Mouse (Mus musculus) liver, embryonic 12.5 days (tissue): ENCODE results near the gene Spon1. TPM values are rescaled to one million over a fixed set of nuclear protein-coding genes. Genes with fewer than 3 reads are reported as not detected.

Experiments used
- ATAC-seq: fragments of 200-750 bp; cut with Nextera tagmentation; 2 replicates; pipeline ENCODE4 v1.8.0; 2017; ENCODE audit warnings: moderate number of reproducible peaks, mild to moderate bottlenecking, moderate library complexity
- H3K27ac ChIP-seq: fragments of 300-500 bp; sonication (generic); 2 replicates; pipeline ENCODE4 v1.5.1; 2016; ENCODE audit warnings: mild to moderate bottlenecking
- H3K27me3 ChIP-seq: fragments of 300-500 bp; sonication (generic); replicated peaks from 2 replicates; pipeline ENCODE4 v1.6.1; 2016; ENCODE audit warnings: mild to moderate bottlenecking, moderate library complexity
- H3K36me3 ChIP-seq: fragments of 300-500 bp; sonication (generic); 2 replicates; pipeline ENCODE4 v1.6.1; 2016; ENCODE audit warnings: mild to moderate bottlenecking, moderate library complexity
- H3K4me1 ChIP-seq: fragments of 300-500 bp; sonication (generic); 2 replicates; pipeline ENCODE4 v1.6.1; 2016
- H3K4me2 ChIP-seq: fragments of 300-500 bp; sonication (generic); 2 replicates; pipeline ENCODE4 v1.6.1; 2016; ENCODE audit warnings: mild to moderate bottlenecking, moderate library complexity
- H3K4me3 ChIP-seq: fragments of 300-500 bp; sonication (generic); 2 replicates; pipeline ENCODE4 v1.5.1; 2016; ENCODE audit warnings: mild to moderate bottlenecking, moderate library complexity
- H3K9ac ChIP-seq: fragments of 300-500 bp; sonication (generic); 2 replicates; pipeline ENCODE4 v1.6.1; 2016; ENCODE audit warnings: mild to moderate bottlenecking, moderate library complexity
- H3K9me3 ChIP-seq: fragments of 300-500 bp; sonication (generic); replicated peaks from 2 replicates; pipeline ENCODE4 v1.6.1; 2016; ENCODE audit warnings: mild to moderate bottlenecking, moderate library complexity
- WGBS: fragments of 180-500 bp; shearing (Covaris S2); methylation state at CpG from one replicate; pipeline ENCODE4 v1.1.7; 2016; ENCODE audit not compliant: insufficient replicate concordance; 5-methylcytosine and 5-hydroxymethylcytosine counted together
- polyA plus RNA-seq: library from polyadenylated mRNA; unstranded; fragments of >200 nt; fragmentation: Nextera tagmentation; extraction: Ambion mirVana; gene quantifications from 2 replicates; pipeline ENCODE4 v1.2.1, GENCODE M21; 2016

The Spon1 gene
- polyA plus RNA-seq, 1 experiment from 2014 or later, result 1.8 TPM

DNA sequence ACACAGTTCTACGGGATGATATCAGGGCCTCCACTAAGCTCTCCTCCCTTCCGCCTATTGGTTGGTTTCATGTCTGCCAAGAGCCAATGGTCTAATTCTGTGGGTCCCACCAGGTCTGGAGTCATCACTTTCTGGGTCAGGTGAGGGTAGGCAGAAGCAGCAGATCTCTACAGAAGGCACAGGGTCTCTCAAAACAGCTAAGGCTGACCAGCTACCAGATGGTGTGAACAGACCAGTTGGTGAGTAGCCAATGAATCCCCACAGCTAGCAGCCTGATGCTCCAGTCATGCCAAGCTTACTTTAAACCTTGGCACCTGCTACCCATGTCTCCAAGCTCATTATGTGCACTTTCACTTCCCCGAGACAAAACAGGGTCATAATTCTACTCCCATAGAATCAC, 261.6 kb downstream of the Spon1 start:
- WGBS, result 73% methylated on average over 3 of the region's 3 CpGs
- H3K27ac ChIP-seq, result no peak overlapping the region
- no peaks in the 10 kb centered on the region for H3K4me1 ChIP-seq
- H3K4me3 ChIP-seq, result no peak overlapping the region
- no peaks in the 10 kb centered on the region for H3K27me3 ChIP-seq
- H3K9me3 ChIP-seq, result peaks cover 6% of the 10 kb centered on the region; the same call in 1 of the 2 replicates
- H3K9ac ChIP-seq, result no peak overlapping the region
- H3K36me3 ChIP-seq, result no peaks in the 10 kb centered on the region
- no peak for ATAC-seq
- H3K4me2 ChIP-seq, result no peak overlapping the region

DNA sequence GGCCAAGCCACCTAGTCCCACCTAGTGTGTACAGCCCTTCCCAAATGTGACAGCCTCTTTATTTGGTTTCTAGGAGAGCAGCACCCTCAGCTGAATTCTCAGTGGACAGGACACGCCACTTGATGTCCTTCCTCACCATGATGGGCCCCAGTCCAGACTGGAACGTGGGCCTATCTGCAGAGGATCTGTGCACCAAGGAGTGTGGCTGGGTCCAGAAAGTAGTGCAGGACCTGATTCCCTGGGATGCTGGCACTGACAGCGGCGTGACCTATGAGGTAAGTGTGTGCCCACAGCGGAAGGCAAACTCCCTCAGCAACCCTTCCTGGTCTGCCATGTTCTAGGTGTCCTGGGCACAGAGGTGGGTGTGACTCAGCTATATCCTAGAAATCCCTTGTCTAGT, 263.0 kb downstream of the Spon1 start:
- Histone ChIP-seq H3K4me1 (no peaks in the 10 kb centered on the region), H3K36me3 (no peaks in the 10 kb centered on the region), H3K27ac (no peak overlapping the region), H3K9me3 (peaks cover 6% of the 10 kb centered on the region; the same call in 1 of the 2 replicates), H3K9ac (no peak overlapping the region), H3K4me2 (no peak overlapping the region), H3K27me3 (no peaks in the 10 kb centered on the region), H3K4me3 (no peak overlapping the region)
- no peak for ATAC-seq
- WGBS, result 61% methylated on average over 5 of the region's 5 CpGs

DNA sequence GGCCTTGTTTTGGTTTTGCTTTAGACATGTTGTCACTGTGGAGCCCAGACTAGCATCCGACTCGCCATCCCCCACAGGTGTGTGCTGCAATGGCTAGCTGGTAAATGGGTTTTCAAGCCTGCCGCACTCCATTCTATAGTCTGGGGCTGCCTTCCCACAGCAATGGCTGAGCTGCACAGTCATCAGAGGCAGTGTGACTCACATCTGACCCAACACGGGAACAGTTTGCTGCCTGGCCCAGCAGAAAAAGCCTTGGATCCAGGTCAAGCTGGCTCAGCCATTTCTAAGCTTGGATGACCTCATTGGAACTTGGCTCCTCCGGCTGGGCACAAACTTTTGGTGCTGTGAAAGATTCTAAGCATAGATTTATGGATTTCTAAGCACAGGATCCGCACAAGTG, 263.8 kb downstream of the Spon1 start:
- no peak overlapping the region for H3K4me2 ChIP-seq
- peaks cover 5% of the 10 kb centered on the region; the same call in 1 of the 2 replicates for H3K9me3 ChIP-seq
- H3K27ac ChIP-seq, result no peak overlapping the region
- ATAC-seq, result no peak
- H3K4me3 ChIP-seq, result no peak overlapping the region
- H3K27me3 ChIP-seq, result no peaks in the 10 kb centered on the region
- H3K4me1 ChIP-seq, result no peaks in the 10 kb centered on the region
- WGBS, result 63% methylated on average over 6 of the region's 6 CpGs
- no peaks in the 10 kb centered on the region for H3K36me3 ChIP-seq
- no peak overlapping the region for H3K9ac ChIP-seq

DNA sequence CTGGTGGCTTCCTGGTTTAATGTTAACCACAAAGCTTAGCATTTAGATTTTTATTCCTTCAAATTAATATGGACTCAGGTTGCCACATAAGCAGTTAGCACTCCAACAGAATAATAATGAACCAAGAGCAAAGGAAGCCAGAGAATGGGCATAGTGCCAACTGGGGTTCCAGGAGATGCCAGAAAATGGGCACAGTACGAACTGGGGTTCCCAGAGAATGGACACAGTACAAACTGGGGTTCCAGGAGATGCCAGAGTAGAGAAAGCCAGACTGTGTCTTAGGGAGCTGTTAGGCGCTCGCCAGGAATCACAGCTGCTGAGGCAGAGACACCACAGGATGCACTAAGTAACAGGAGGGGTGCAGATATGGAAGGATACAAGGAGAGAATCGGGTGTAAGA, 271.4 kb downstream of the Spon1 start:
- Histone ChIP-seq H3K9me3 (no peaks in the 10 kb centered on the region), H3K4me1 (no peaks in the 10 kb centered on the region), H3K36me3 (peaks cover 14% of the 10 kb centered on the region; the same call in 1 of the 2 replicates), H3K9ac (no peak overlapping the region), H3K27me3 (no peaks in the 10 kb centered on the region), H3K4me3 (no peak overlapping the region), H3K27ac (no peak overlapping the region), H3K4me2 (no peak overlapping the region)
- WGBS, result 80% methylated on average over 4 of the region's 4 CpGs
- no peak for ATAC-seq

DNA sequence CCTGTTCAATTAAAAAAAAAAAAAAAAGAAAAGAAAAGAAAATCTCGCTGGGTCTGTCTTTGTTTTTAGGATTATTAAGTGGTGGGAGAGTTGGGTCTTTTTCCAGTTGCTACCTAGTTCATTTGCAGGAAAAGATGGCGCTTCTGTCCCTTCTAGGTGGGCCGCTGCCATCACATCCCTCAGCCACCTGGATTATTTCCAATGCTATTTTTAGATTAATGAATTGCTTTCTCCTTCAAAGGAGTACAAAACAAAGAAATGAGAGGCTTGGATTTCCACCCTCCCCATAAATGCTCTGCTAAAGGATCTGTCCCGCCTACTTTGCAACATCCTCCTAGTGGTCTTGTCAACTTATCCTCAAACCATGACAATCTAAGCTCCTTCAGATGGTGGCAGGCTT, 275.6 kb downstream of the Spon1 start:
- Histone ChIP-seq H3K9me3 (no peaks in the 10 kb centered on the region), H3K9ac (no peak overlapping the region), H3K27me3 (no peaks in the 10 kb centered on the region), H3K4me2 (no peak overlapping the region), H3K4me3 (no peak overlapping the region), H3K4me1 (peaks cover 17% of the 10 kb centered on the region), H3K27ac (no peak overlapping the region), H3K36me3 (peaks cover 14% of the 10 kb centered on the region; the same call in 1 of the 2 replicates)
- no peak for ATAC-seq
- 75% methylated on average over 4 of the region's 4 CpGs for WGBS

DNA sequence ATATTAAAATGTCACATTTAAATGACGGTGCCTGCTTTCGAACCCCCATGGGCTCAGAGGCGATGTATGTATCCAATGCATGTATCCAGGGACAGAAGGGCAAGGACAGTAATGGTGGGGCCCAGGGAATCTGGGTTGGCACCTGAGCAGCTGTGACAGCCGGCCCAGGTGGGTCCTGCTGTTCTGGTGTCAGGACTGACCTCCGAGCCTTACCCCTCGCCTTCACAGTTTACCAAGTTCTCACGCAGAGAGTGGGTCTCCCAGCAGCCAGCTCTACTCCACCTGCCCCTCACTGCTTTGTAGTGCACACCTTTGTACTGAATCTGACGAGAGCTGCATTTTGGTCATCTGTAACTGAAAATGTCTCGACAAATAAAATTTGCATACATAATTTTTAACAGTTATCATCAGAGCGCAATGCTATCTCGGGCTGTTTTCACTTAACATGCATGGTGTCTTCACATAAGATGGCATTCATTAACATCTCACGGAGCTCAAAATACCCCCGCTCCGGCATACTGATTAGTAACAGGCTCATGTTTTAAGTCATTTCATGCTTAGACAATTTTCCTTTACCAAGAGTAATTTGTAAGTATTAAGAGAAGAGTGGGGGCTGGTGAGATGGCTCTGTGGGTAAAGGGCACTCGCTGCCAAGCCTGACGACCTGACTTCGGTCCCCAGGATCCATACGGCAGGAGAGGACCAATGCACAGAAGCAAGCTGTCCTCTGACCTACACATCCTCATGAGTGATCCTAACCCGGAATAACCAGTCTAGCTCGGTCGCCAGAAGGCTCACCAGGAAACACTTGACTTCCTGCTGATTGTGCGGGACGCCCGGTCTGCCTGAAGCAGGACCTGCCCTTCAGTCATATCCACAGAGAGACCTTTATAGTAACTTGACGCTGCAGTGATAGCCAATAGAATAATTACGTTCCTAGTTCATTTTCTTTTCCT, 277.5 kb downstream of the Spon1 start:
- H3K4me2 ChIP-seq, result peak overlapping the region; percentile 38
- no peaks in the 10 kb centered on the region for H3K27me3 ChIP-seq
- H3K9ac ChIP-seq, result no peak overlapping the region
- no peaks in the 10 kb centered on the region for H3K9me3 ChIP-seq
- peaks cover 17% of the 10 kb centered on the region for H3K4me1 ChIP-seq
- 54% methylated on average over 26 of the region's 26 CpGs for WGBS
- no peak; the same call in 1 of the 2 replicates for ATAC-seq
- H3K4me3 ChIP-seq, result no peak overlapping the region
- H3K36me3 ChIP-seq, result peaks cover 19% of the 10 kb centered on the region
- no peak overlapping the region for H3K27ac ChIP-seq

DNA sequence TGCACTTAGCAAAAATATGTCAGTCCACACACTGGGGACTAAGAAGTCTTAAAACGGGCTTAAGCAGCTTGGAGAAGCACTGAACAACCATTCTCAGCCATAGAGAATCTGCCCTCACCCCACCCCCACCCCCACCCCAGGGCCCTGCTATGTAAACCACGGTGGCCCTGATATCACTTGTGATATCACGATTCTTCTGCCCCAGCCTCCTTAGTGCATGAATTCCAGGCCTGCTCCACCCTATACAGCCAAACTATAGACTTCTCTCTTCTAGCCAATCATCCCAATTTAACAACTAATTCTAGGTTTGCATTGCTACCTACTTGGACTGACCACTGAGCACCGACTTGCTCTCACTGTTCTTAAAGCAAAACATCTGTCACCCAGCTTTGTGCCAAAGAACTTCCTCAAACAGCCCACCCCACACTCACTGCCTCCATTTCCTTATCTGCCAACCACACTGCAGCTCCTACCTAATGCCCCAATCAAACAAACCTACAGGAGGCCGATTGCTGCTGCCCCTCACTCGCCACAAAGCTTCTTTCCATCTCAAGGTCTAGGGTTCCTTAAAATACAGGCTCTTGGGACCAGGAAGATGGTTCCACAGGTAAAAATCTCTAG, 278.2 kb downstream of the Spon1 start:
- no peaks in the 10 kb centered on the region for H3K27me3 ChIP-seq
- H3K9me3 ChIP-seq, result no peaks in the 10 kb centered on the region
- peak; percentile 54 for ATAC-seq
- no peak overlapping the region for H3K27ac ChIP-seq
- H3K36me3 ChIP-seq, result peaks cover 18% of the 10 kb centered on the region
- WGBS, result 15% methylated on average over 6 of the region's 6 CpGs
- H3K9ac ChIP-seq, result no peak overlapping the region
- no peak overlapping the region for H3K4me3 ChIP-seq
- peak overlapping the region; percentile 38 for H3K4me2 ChIP-seq
- H3K4me1 ChIP-seq, result peaks cover 17% of the 10 kb centered on the region

DNA sequence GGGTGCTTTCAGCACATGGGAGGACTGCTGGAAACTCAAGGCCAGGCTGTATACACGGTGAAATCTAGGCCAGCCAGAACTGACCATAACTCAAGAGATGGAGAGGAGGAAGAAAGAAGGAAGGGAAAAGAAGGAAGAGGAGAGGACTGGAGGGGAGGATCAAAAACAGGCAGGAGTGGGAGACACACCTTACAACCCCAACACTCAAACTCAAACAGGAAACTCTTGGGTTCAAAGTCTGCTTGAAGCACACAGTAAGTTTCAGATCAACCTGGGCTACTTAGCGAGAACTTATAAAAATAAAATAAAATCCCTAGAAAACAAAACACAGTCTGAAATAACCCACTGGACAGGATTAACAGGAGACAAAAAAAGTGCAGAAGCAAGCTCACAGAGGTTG, 280.0 kb downstream of the Spon1 start:
- H3K36me3 ChIP-seq, result peaks cover 6% of the 10 kb centered on the region; the same call in 1 of the 2 replicates
- no peaks in the 10 kb centered on the region for H3K27me3 ChIP-seq
- no peak for ATAC-seq
- H3K27ac ChIP-seq, result no peak overlapping the region
- no peaks in the 10 kb centered on the region for H3K9me3 ChIP-seq
- no peak overlapping the region for H3K4me2 ChIP-seq
- no peak overlapping the region for H3K9ac ChIP-seq
- WGBS, result 72% methylated on average over 2 of the region's 2 CpGs
- H3K4me3 ChIP-seq, result no peak overlapping the region
- peaks cover 22% of the 10 kb centered on the region for H3K4me1 ChIP-seq

DNA sequence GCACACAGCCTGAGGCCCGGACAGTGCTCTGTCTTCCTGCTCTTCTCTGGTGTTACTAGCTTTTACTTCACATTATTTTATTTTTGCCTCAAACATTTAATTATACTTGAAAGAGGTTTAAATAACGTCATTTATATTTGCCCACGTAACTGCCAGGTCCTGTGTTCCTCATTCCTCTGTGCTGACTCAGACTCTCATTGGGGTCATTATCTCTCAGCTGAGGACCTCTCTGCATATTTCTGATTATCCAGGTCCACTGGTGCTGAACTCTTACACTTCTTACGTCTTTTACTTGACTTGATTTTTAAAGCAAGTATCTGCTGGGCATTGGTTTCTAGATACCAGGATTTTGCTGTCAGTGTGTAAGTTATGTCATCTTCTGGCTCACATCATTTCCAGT, 287.9 kb downstream of the Spon1 start:
- Histone ChIP-seq H3K27ac (no peak overlapping the region), H3K27me3 (no peaks in the 10 kb centered on the region), H3K9ac (no peak overlapping the region), H3K4me1 (peaks cover 5% of the 10 kb centered on the region; the same call in 1 of the 2 replicates), H3K36me3 (peaks cover 5% of the 10 kb centered on the region; the same call in 1 of the 2 replicates), H3K4me3 (no peak overlapping the region), H3K9me3 (no peaks in the 10 kb centered on the region), H3K4me2 (no peak overlapping the region)
- WGBS, result 48% methylated on average over 4 of the region's 4 CpGs
- ATAC-seq, result no peak

DNA sequence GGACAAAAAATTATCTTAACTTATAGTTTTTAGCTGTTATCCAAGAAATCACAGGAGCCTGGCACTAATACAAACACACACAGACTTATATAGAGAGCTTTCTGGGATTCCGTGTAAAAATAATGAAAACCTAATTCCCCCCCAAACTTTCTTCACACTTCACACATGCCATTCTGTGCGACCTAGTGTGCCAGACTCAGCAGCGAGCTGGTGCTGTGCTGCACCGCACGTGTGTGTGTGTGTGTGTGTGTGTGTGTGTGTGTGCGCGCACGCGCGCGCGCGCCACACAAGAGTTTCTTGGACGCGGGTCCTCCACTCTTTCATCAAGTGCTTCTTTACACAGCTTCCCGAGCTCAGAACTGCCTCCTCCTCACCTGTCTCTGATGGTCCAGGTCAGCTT, 292.4 kb downstream of the Spon1 start:
- Histone ChIP-seq H3K4me1 (no peaks in the 10 kb centered on the region; the same call in 1 of the 2 replicates), H3K9ac (no peak overlapping the region), H3K27me3 (no peaks in the 10 kb centered on the region), H3K27ac (no peak overlapping the region), H3K36me3 (peaks cover 5% of the 10 kb centered on the region; the same call in 1 of the 2 replicates), H3K4me2 (no peak overlapping the region), H3K9me3 (no peaks in the 10 kb centered on the region), H3K4me3 (no peak overlapping the region)
- 89% methylated on average over 16 of the region's 16 CpGs for WGBS
- ATAC-seq, result no peak

DNA sequence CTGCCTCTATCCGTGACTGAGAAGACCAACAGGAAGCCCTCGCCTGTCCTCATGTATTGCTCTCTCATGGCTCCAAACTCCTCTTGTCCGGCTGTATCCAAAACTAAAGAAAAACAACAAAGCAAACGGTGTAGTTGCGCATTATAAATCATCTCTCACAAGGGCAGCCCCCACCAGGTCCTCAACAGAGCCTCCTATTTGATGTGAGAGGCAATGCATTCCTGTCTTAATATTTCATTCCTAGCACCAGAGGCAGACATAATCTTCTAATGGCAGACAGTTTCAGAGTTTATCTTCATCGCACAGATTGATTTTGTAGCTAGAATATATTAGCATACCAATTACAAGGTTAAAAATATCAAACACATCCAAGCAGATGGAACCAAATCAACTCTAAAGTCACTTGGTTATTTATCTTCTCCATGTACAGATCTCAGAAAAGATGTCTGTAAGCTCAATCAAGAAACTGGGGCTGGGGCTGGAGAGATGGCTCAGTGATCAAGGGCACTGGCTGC, 293.2 kb downstream of the Spon1 start:
- no peak overlapping the region for H3K27ac ChIP-seq
- no peaks in the 10 kb centered on the region for H3K27me3 ChIP-seq
- H3K4me1 ChIP-seq, result peaks cover 2% of the 10 kb centered on the region; the same call in 1 of the 2 replicates
- H3K36me3 ChIP-seq, result peaks cover 5% of the 10 kb centered on the region; the same call in 1 of the 2 replicates
- H3K9me3 ChIP-seq, result no peaks in the 10 kb centered on the region
- H3K4me3 ChIP-seq, result no peak overlapping the region
- ATAC-seq, result no peak
- H3K9ac ChIP-seq, result no peak overlapping the region
- H3K4me2 ChIP-seq, result no peak overlapping the region
- 84% methylated on average over 6 of the region's 6 CpGs for WGBS

DNA sequence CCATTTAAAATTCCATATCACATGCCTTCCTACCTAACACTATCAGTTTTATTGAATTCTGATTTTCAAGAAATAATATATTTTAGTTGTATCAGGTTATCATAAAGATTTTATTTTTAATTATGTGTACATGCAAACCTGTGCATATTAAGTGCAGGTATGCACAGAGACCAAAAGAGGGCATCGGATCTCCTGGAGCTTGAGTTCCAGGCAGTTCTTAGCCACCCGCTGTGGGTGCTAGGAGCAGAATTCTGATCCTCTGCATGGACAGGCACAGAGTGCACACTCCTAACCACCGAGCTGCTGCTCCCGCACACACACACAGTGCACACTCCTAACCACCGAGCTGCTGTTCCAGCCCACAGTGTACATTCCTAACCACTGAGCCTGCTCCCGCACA, 294.6 kb downstream of the Spon1 start:
- Histone ChIP-seq H3K9me3 (no peaks in the 10 kb centered on the region), H3K4me1 (peaks cover 8% of the 10 kb centered on the region), H3K4me3 (no peak overlapping the region), H3K27me3 (no peaks in the 10 kb centered on the region), H3K9ac (no peak overlapping the region), H3K36me3 (peaks cover 5% of the 10 kb centered on the region; the same call in 1 of the 2 replicates), H3K4me2 (no peak overlapping the region), H3K27ac (no peak overlapping the region)
- 82% methylated on average over 6 of the region's 6 CpGs for WGBS
- ATAC-seq, result no peak
